Mouse (Mus musculus): ENCODE results near the gene Pkp4.

DNA sequence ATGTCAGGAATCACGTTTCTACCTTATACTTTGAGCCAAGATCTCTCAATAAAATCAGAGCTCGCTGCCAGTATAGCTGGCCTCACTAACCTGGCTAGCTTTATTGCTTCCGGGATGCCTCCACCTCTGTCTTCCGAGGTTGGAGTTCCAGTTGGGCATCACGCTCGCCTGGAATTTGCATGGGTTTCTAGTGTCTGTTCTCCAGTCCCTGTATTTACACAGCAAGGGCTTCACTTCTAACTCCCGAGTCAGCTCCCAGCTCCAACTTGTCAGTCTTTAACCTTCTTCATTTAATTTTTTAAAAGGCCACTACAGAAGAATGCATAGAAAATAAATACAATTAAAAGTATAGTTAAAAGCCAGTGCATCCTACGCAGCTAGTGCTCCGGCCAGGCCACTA lies 47.6 kb downstream of the Pkp4 start:
- no peak for TF ChIP-seq CTCF (IDR thresholded peaks at IDR 0.05; ENCODE audit: borderline replicate concordance, extremely low read depth, insufficient read depth, insufficient read length)
- TF ChIP-seq POLR2A (IDR thresholded peaks at IDR 0.05; ENCODE audit: borderline replicate concordance, extremely low read depth, insufficient read depth, insufficient read length, poor library complexity, severe bottlenecking): no peak
